Mouse (Mus musculus): ENCODE data around the gene Rapgefl1.

GRCm38 (mm10) chr11:98837231-98837704, 683 bp downstream of the Rapgefl1 start:
- no peak for TF ChIP-seq CTCF (IDR thresholded peaks at IDR 0.05; ENCODE audit: control insufficient read depth, insufficient read depth, insufficient replicate concordance, low read depth, low read length)
- TF ChIP-seq POLR2A (IDR thresholded peaks at IDR 0.05; ENCODE audit: control insufficient read depth, low read depth, low read length) = no peak
